Mouse (Mus musculus) midbrain, embryonic 11.5 days (tissue): Measurements from ENCODE around the gene Mdga1. TPM values are rescaled to one million over a fixed set of nuclear protein-coding genes. Genes with fewer than 3 reads are reported as not detected.

ENCODE experiments used
- ATAC-seq: fragments of 200-750 bp; cut with Nextera tagmentation; 2 replicates; pipeline ENCODE4 v1.8.0; 2017; ENCODE audit warnings: moderate TSS enrichment, moderate library complexity; ENCODE audit not compliant: low FRiP score
- DNase-seq: peaks from one replicate; pipeline ENCODE4 v3.0.0; 2015; ENCODE audit warnings: low spot score; ENCODE audit errors: missing footprints
- H3K27ac ChIP-seq: fragments of 300-500 bp; sonication (generic); 2 replicates; pipeline ENCODE4 v1.5.1; 2014; ENCODE audit warnings: low read depth, low read length
- H3K27me3 ChIP-seq: fragments of 300-500 bp; sonication (generic); 2 replicates; pipeline ENCODE4 v1.6.1; 2014; ENCODE audit warnings: mild to moderate bottlenecking, low read length, moderate library complexity, mixed read lengths; ENCODE audit not compliant: control insufficient read depth, insufficient read depth
- H3K36me3 ChIP-seq: fragments of 300-500 bp; sonication (generic); 2 replicates; pipeline ENCODE4 v1.6.1; 2014; ENCODE audit warnings: mild to moderate bottlenecking, low read length, moderate library complexity, mixed read lengths; ENCODE audit not compliant: control insufficient read depth, insufficient read depth
- H3K4me1 ChIP-seq: fragments of 300-500 bp; sonication (generic); 2 replicates; pipeline ENCODE4 v1.6.1; 2014; ENCODE audit warnings: low read length; ENCODE audit not compliant: control insufficient read depth, insufficient read depth
- H3K4me2 ChIP-seq: fragments of 300-500 bp; sonication (generic); 2 replicates; pipeline ENCODE4 v1.6.1; 2014; ENCODE audit warnings: mild to moderate bottlenecking, moderate library complexity
- H3K4me3 ChIP-seq: fragments of 300-500 bp; sonication (generic); 2 replicates; pipeline ENCODE4 v1.5.1; 2014; ENCODE audit warnings: low read depth, low read length
- H3K9ac ChIP-seq: fragments of 300-500 bp; sonication (generic); 2 replicates; pipeline ENCODE4 v1.6.1; 2014; ENCODE audit warnings: low read length
- H3K9me3 ChIP-seq: fragments of 300-500 bp; sonication (generic); 2 replicates; pipeline ENCODE4 v1.6.1; 2016; ENCODE audit warnings: low read length; ENCODE audit not compliant: control insufficient read depth
- WGBS: fragments of 180-500 bp; shearing (Covaris S2); extraction: QIAGEN DNeasy Blood & Tissue Kit; methylation state at CpG from one replicate; pipeline ENCODE4 v1.1.7; 2014; 5-methylcytosine and 5-hydroxymethylcytosine counted together
- polyA plus RNA-seq: library from polyadenylated mRNA; unstranded; fragments of >200 nt; fragmentation: Nextera tagmentation; extraction: Ambion mirVana; gene quantifications from 2 replicates; pipeline ENCODE4 v1.2.1, GENCODE M21; 2014

Gene Mdga1
- polyA plus RNA-seq, 1 experiment from 2014 or later, result 6.5 TPM

GRCm38 (mm10) chr17:29823439-29824207 lies 146.3 kb downstream of the Mdga1 start:
- ATAC-seq (no peak), DNase-seq (no peak)
- Histone ChIP-seq H3K4me3 (no peak overlapping the region), H3K4me1 (no peaks in the 10 kb centered on the region), H3K36me3 (no peaks in the 10 kb centered on the region), H3K27ac (no peak overlapping the region), H3K4me2 (no peak overlapping the region), H3K9me3 (no peaks in the 10 kb centered on the region), H3K27me3 (no peaks in the 10 kb centered on the region), H3K9ac (no peak overlapping the region)
- whole genome bisulfite sequencing, result 77% methylated on average over 14 of the region's 14 CpGs

GRCm38 (mm10) chr17:29819608-29820007 lies 150.3 kb downstream of the Mdga1 start:
- H3K9me3 ChIP-seq, result no peaks in the 10 kb centered on the region
- no peak overlapping the region for H3K9ac ChIP-seq
- DNase-seq (no peak), ATAC-seq (no peak)
- H3K27me3 ChIP-seq, result no peaks in the 10 kb centered on the region
- H3K36me3 ChIP-seq, result no peaks in the 10 kb centered on the region
- no peak overlapping the region for H3K4me2 ChIP-seq
- 95% methylated on average over 3 of the region's 3 CpGs for WGBS
- no peak overlapping the region for H3K4me3 ChIP-seq
- H3K4me1 ChIP-seq, result no peaks in the 10 kb centered on the region
- no peak overlapping the region for H3K27ac ChIP-seq

- 84% methylated on average over 7 of the region's 7 CpGs for WGBS
- Histone ChIP-seq H3K4me3 (no peak overlapping the region), H3K4me1 (no peaks in the 10 kb centered on the region), H3K4me2 (no peak overlapping the region), H3K27ac (no peak overlapping the region), H3K9ac (no peak overlapping the region), H3K27me3 (no peaks in the 10 kb centered on the region), H3K36me3 (no peaks in the 10 kb centered on the region), H3K9me3 (no peaks in the 10 kb centered on the region)
- no peak for DNase-seq
- no peak for ATAC-seq
Measured at GRCm38 (mm10) chr17:29818989-29819388, 150.9 kb downstream of the Mdga1 start.

- Histone ChIP-seq H3K27ac (no peak overlapping the region), H3K27me3 (no peaks in the 10 kb centered on the region), H3K9ac (no peak overlapping the region)
Measured at GRCm38 (mm10) chr17:29818264-29818945, 151.5 kb downstream of the Mdga1 start.

GRCm38 (mm10) chr17:29814758-29815157 lies 155.1 kb downstream of the Mdga1 start:
- Histone ChIP-seq H3K27ac (no peak overlapping the region), H3K9me3 (no peaks in the 10 kb centered on the region), H3K4me1 (no peaks in the 10 kb centered on the region), H3K27me3 (no peaks in the 10 kb centered on the region), H3K9ac (no peak overlapping the region), H3K36me3 (no peaks in the 10 kb centered on the region), H3K4me2 (no peak overlapping the region), H3K4me3 (no peak overlapping the region)
- no peak for DNase-seq
- 46% methylated on average over 6 of the region's 6 CpGs for WGBS
- no peak for ATAC-seq

More at GRCm38 (mm10) chr17:29818264-29818945, 151.5 kb downstream of the Mdga1 start:
- no peaks in the 10 kb centered on the region for H3K4me1 ChIP-seq
- no peak overlapping the region for H3K4me2 ChIP-seq
- DNase-seq (no peak), ATAC-seq (no peak)
- 47% methylated on average over 11 of the region's 11 CpGs for WGBS
- no peaks in the 10 kb centered on the region for H3K9me3 ChIP-seq
- no peak overlapping the region for H3K4me3 ChIP-seq
- no peaks in the 10 kb centered on the region for H3K36me3 ChIP-seq

- Histone ChIP-seq H3K9ac (no peak overlapping the region), H3K27ac (no peak overlapping the region), H3K4me1 (no peaks in the 10 kb centered on the region), H3K9me3 (no peaks in the 10 kb centered on the region), H3K36me3 (no peaks in the 10 kb centered on the region), H3K4me3 (no peak overlapping the region), H3K4me2 (no peak overlapping the region), H3K27me3 (no peaks in the 10 kb centered on the region)
- DNase-seq (no peak), ATAC-seq (no peak)
- 30% methylated on average over 4 of the region's 4 CpGs for WGBS
Measured at GRCm38 (mm10) chr17:29813328-29813727, 156.6 kb downstream of the Mdga1 start.

GRCm38 (mm10) chr17:29803545-29803944 lies 166.3 kb downstream of the Mdga1 start:
- 79% methylated on average over 3 of the region's 3 CpGs for WGBS
- Histone ChIP-seq H3K9ac (no peak overlapping the region), H3K4me2 (no peak overlapping the region), H3K27me3 (no peaks in the 10 kb centered on the region), H3K36me3 (no peaks in the 10 kb centered on the region), H3K4me3 (no peak overlapping the region), H3K4me1 (no peaks in the 10 kb centered on the region), H3K27ac (no peak overlapping the region), H3K9me3 (no peaks in the 10 kb centered on the region)
- no peak for DNase-seq
- no peak for ATAC-seq

- Histone ChIP-seq H3K9ac (no peak overlapping the region), H3K4me3 (no peak overlapping the region), H3K27me3 (no peaks in the 10 kb centered on the region), H3K4me1 (peaks cover 2% of the 10 kb centered on the region; the same call in 1 of the 2 replicates), H3K9me3 (no peaks in the 10 kb centered on the region), H3K4me2 (no peak overlapping the region), H3K36me3 (no peaks in the 10 kb centered on the region), H3K27ac (no peak overlapping the region)
- no peak for ATAC-seq
- WGBS, result 27% methylated on average over 4 of the region's 4 CpGs
- peak; percentile 98 for DNase-seq
Measured at GRCm38 (mm10) chr17:29801358-29801757, 168.5 kb downstream of the Mdga1 start.

GRCm38 (mm10) chr17:29800096-29800455 lies 169.8 kb downstream of the Mdga1 start:
- no peak overlapping the region for H3K4me3 ChIP-seq
- DNase-seq (no peak), ATAC-seq (no peak)
- WGBS, result 47% methylated on average over 6 of the region's 6 CpGs
- H3K36me3 ChIP-seq, result no peaks in the 10 kb centered on the region
- H3K9ac ChIP-seq, result no peak overlapping the region
- no peak overlapping the region for H3K4me2 ChIP-seq
- H3K4me1 ChIP-seq, result peaks cover 10% of the 10 kb centered on the region
- H3K27me3 ChIP-seq, result no peaks in the 10 kb centered on the region
- no peak overlapping the region for H3K27ac ChIP-seq
- no peaks in the 10 kb centered on the region for H3K9me3 ChIP-seq
